In genomic region chr8:78932069-78932468, GRCm38 (mm10) we compare ENCODE assay signal across 35 mouse cellular contexts.
"Had no signal": no experiment of that assay in that cellular context is flagged by ENCODE, and none has a peak within 500 bp of the region (broad histone marks: within the 10 kb centered on the region; RNA-seq: fewer than 3 reads in every experiment).

No protein-coding gene starts in this region.

- DNase-seq: heart, postnatal 10 days; heart, postnatal 14 days; heart, postnatal 36 days; heart, postnatal 4 days; kidney, adult 11 months; kidney, adult 18-20 months; kidney, adult 2 months; kidney, adult 8-10 months; kidney, adult 9 months; kidney, postnatal 10 days; kidney, postnatal 14 days; kidney, postnatal 25 days; kidney, postnatal 36 days; kidney, postnatal 4 days; layer of hippocampus, adult 9-11 months; layer of hippocampus, postnatal 36 days had no signal

- H3K9ac ChIP-seq: heart, embryonic 12.5 days; heart, embryonic 13.5 days; heart, embryonic 15.5 days; hindbrain, embryonic 12.5 days; hindbrain, embryonic 13.5 days; hindbrain, embryonic 14.5 days; hindbrain, embryonic 15.5 days; intestine, embryonic 15.5 days; kidney, embryonic 15.5 days had no signal

- H3K27me3 ChIP-seq: heart, embryonic 12.5 days; heart, embryonic 13.5 days; heart, embryonic 15.5 days; hindbrain, embryonic 12.5 days; hindbrain, embryonic 13.5 days; hindbrain, embryonic 15.5 days; intestine, embryonic 15.5 days; kidney, embryonic 15.5 days had no signal

- H3K4me3 ChIP-seq: heart, embryonic 10.5 days; heart, embryonic 12.5 days; heart, embryonic 13.5 days; heart, embryonic 15.5 days; hindbrain, embryonic 10.5 days; hindbrain, embryonic 12.5 days; hindbrain, embryonic 13.5 days; hindbrain, embryonic 15.5 days; intestine, embryonic 15.5 days; kidney, embryonic 15.5 days; layer of hippocampus, adult 2 months had no signal

- ATAC-seq: hindbrain, embryonic 16.5 days; hindbrain, postnatal 0 days; inflammation-experienced regulatory T-cells, adult 6 months; intestine, embryonic 15.5 days; intestine, embryonic 16.5 days; intestine, postnatal 0 days had no signal

- H3K9me3 ChIP-seq: heart, embryonic 10.5 days; heart, embryonic 12.5 days; heart, embryonic 13.5 days; heart, embryonic 15.5 days; hindbrain, embryonic 13.5 days; hindbrain, embryonic 15.5 days; intestine, embryonic 15.5 days; kidney, embryonic 15.5 days had no signal

- H3K27ac ChIP-seq: heart, embryonic 10.5 days; heart, embryonic 13.5 days; heart, embryonic 15.5 days; hindbrain, embryonic 10.5 days; hindbrain, embryonic 12.5 days; hindbrain, embryonic 13.5 days; hindbrain, embryonic 14.5 days; hindbrain, embryonic 15.5 days; hindbrain, postnatal 0 days; intestine, embryonic 15.5 days; kidney, embryonic 15.5 days; kidney, postnatal 0 days; layer of hippocampus, adult 2 months had no signal

- H3K4me2 ChIP-seq: heart, embryonic 11.5 days; heart, embryonic 12.5 days; heart, embryonic 13.5 days; heart, embryonic 15.5 days; hindbrain, embryonic 12.5 days; hindbrain, embryonic 13.5 days; hindbrain, embryonic 14.5 days; hindbrain, embryonic 15.5 days; intestine, embryonic 15.5 days; kidney, embryonic 15.5 days had no signal

- H3K4me1 ChIP-seq: heart, embryonic 10.5 days; heart, embryonic 12.5 days; heart, embryonic 13.5 days; heart, embryonic 15.5 days; hindbrain, embryonic 12.5 days; hindbrain, embryonic 13.5 days; hindbrain, embryonic 15.5 days; intestine, embryonic 15.5 days; kidney, embryonic 15.5 days had no signal

- H3K36me3 ChIP-seq: heart, embryonic 10.5 days; heart, embryonic 12.5 days; heart, embryonic 13.5 days; heart, embryonic 15.5 days; hindbrain, embryonic 10.5 days; hindbrain, embryonic 12.5 days; hindbrain, embryonic 13.5 days; hindbrain, embryonic 15.5 days; intestine, embryonic 15.5 days; kidney, embryonic 15.5 days had no signal
